Mouse (Mus musculus) c-Kit-positive CD71-positive TER-119-negative erythroid progenitor cells, embryonic 14.5 days (primary cell): ENCODE results near the gene Pah.

Experiments used
- DNase-seq: peaks from one replicate; pipeline ENCODE4 v3.0.0-alpha.2; 2013; ENCODE audit warnings: low read depth

Gene Pah

DNA sequence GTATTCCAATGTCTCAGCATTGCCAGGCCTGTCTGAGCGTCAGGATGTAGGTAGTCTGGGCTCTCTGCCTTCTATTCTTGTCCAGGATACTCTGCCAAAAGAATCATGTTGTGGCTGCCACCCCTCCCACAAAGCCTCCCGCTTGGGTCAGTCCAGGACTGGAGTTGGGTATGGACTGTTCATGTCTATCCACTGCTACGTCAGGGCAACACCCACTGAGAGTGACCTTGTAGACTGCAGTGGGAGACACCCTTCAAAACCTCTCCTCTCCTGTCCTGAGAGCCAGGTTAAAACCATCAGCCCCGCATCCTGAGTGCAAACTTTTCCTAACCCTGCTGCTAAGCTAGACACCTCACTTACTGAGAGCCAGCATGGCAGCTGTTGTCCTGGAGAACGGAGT is at the start of gene Pah:
TSS of gene Pah (plus strand) at position 150 of the 400 bp plus-strand sequence.
- no peak for DNase-seq

DNA sequence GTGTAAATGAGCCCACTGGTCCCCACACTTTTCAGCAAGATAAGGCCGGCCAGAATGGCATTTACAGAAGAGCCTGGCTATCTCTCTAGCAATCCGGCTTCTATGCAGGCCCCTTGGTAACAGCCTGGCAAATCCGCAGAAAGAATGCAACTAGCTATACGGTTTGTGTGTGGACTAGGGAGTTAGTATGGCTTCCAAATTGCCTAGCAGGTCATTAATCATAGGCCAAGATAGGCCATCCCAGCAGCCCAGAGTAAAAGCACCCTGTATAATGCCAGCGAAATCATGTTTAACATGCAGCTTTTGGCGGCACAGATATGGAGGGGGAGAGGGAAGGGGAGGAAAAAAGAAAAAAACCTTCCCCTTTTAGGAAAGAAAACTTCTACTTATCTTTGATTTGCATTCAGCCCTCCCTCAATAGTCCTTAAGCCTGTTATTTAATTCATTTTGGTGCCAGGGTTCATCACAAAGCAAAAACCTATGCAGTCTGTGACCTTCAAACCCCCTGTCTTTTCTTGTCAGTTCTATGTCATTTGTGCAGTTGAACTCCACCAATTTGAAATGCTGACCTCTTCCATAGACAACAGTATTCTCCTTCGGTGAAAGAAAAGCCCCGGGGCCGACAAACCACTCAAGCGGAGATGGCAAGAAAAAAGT is 48.0 kb upstream of the Pah start:
- DNase-seq: no peak

DNA sequence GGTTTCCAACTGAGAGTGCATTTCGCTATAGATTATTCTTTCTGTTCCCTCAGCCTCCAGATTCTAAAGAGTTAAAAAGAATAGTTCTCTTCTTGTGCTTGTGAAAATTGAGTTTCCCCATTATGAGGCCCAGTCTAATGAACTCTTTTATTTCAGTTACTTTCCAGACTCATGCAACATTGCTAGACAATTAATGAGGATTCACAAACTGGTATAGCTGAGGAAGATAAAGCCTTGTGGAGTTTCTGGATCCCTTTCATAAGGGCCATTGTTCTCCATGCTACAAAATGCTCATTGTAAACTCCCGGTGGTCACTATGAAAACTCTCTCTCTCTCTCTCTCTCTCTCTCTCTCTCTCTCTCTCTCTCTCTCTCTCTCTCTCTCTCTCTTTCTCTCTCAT is 46.6 kb upstream of the Pah start:
- no peak for DNase-seq

DNA sequence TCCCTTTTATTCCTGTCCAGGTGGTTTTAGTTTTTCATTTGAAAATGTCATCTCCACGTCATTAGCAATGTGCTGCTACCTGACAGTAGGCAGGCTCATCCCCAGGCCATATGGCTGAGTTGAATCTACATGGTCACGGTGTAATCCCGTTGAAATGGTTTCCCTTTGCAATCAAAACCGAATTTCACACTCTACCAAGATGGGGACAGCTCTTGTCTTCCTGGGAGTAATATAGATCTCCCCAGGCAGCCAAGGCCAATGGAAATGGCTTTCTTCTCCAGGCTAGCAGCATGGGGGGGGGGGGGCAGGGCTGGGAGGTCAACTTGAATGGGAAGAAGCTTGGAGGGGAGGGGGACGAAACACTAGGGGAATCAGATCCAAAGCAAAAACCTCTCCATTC is 43.7 kb upstream of the Pah start:
- DNase-seq: no peak

DNA sequence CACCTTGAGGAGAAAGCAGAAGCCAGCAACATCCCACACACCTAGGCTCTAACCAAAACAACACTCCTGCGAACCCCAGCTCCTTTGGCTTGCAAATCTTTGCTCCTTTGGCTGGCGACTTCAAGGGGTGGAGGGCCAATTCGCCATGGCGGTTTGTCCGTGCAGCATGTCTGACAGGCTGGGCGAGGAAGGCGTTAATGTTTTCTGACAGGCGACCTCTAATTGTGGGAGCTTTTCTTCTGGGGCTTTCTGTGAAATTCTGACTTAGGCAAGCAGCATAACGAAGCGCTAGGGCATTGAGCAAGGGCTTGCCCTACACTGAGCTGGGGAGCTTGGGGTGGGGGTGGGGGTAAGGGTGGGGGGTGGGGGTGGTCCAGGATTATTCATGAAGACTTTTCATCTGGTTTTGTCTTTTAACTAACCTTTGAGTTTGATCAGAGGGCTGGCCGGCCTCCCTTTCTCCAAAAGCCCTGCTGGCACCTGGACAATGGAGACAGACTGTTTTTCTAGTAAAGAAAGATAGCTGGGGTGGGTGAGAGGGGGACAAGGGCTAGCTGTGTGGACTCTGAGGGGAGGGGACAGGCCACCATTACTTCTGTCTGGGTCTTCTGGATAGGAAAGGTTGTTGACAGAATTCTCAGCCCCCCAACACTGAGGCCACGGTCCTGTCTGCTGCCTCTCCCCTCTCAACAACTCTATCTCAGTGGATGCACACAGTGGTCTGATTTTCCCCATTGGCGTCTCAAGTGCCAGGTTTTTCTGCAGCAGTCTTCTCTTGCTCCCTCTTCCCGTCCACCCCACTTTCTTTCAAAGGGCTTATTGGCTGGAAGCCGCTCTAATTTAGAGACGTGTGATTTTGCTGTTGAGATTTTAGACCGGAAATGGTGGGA is 36.5 kb upstream of the Pah start:
- no peak for DNase-seq

DNA sequence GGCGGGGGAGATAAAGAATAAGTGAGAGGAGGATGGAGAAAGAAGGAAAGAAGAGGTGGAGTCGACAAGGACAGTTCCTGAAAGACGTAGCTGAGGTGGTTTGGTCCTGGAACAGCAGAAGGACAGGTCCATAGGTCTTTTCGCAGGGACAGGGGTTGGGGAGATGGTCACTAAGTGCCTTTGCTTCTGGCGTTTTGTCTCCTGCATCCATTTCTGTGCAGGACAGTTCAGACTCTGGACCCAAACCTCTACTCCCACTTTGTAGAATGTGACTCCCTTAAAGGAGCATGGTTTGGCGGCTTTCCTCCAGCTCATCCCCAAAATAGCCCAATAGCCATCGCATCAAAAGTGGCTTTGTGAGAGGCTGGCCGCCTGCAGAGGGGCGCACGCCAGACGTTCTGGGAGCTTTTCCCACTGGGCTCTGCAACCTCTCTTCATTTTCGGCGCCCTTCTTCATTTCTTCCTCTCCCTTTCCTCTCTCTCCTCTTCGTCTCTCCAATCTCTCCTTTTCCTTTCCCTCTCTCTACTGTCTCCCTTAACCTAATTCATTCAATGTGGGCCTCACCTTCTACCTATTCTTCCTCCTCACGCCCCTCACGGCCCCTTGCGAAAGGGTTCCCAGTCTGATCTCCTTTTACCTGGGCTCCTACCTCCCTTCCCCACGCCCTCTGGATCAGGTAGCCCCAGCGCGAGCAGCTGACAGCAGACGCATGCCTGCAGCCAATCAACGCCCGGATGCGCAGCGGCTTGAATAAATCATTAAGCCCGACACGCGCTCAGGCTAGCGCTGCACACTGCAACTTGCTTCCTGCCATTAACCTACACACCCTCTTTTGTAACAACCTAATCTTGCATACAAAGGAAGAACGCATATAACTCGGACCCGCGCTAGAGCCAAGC is 35.6 kb upstream of the Pah start:
- DNase-seq: no peak

DNA sequence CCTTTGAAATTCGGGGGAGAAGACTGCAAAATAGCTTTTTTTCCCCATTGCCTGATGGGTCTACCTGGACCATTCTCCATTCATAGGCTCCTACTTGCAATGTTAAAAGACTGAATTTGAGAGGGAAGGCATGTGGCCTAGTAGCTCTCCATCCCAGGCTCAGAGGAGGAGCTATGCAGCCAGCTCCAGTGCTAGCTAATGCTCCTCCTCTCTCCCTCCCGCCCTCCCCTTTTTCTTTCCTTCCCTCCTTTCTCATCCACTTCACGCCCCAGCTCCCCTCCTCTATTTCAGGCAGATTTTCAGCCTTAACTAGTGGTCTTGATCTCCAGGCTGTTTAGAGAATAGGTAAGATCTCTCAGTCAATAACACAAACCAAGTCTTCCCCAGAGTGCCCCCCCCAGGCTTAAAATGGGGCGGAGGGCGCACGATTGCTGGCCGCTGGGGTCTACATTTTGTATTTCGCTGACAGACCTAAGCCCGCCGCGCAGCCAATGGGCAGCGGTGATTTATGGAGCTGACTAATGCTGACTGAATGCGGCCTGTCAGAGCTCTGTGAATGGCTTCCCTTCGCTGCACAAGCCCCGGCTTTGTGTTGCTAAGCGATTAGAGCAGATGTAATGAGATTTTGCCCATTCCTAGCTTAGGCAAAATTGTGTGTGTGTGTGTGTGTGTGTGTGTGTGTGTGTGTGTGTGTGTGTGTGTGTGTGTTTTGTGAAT is 33.0 kb upstream of the Pah start:
- no peak for DNase-seq

DNA sequence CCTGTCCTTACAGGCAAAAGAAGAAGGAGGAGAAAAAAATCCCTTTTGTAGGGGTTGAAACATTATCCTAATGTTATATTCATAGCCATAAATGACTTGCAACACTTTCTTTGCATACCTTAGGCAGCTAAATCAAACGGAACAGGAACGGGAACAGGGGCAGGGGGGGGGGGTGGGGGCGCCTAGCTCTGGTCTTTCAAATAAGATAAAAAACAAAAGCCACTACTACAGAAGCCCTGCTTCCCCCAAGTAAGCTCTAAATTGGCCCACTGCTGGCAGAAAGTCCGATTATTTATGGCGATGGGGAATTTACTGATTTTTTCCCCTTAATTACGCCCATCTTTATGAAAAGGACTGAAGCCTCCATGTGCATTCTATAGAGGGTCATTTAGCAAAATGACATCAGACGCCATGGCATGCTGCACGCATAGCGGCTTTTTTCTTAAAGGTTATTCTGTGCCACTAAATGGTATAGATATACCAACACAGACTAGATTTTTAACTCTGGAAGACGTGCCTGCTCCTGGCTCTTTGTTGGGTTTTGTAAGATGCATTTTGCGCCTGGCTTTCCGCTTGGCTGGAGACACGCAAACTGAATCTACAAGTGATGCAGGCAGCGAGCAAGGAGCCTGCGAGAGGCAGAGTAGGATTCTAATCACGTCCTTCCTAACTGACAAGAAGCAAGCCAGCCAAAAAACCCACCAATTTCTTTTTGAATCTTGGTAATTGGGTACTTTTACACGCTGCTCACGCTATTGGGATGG is 32.2 kb upstream of the Pah start:
- no peak for DNase-seq

DNA sequence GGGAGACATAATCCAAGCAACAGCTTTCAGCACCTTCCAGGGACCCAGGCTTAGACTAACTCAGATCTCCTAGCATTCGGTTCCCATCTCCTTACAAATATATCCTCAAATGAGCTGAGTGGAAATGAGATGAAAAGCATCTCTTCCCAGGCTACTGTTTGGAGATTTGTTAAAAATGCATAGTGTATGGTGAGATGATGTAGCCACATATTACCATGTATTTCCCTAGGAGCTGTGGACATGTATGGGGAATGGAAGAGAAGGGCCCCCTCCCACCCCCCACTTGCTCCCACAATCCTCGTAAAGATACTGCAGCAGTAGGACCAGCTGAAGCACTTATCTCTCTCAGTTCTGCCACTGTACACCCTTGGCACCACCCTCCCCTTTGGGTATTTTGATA is 31.3 kb upstream of the Pah start:
- DNase-seq: no peak

DNA sequence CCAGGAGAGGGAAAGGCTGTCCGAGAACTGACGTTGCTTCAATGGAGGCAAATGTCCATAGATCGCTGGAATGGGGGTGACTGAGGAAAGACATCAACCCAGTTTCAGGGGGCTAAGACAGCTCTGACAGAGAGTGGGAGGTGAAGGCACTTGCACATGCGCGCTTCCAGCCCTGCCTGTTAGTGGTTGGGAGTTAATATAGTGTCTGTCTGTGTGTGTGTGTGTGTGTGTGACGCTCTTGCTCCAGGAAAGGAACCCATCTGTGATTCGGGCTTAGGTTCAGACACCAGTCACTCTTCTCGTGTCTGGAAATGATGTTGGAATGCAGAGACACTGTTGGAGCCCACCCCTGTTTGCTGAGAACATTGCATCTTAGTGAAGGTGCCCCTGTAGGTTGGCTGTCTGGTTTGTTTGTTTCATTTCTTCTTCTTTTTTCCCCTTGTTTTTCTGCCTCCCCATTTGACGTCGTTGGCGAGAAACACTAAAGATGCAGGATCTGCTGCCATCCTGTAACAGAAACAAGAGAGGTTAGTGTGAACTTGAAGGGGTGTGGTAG is 30.0 kb upstream of the Pah start:
- DNase-seq: no peak

DNA sequence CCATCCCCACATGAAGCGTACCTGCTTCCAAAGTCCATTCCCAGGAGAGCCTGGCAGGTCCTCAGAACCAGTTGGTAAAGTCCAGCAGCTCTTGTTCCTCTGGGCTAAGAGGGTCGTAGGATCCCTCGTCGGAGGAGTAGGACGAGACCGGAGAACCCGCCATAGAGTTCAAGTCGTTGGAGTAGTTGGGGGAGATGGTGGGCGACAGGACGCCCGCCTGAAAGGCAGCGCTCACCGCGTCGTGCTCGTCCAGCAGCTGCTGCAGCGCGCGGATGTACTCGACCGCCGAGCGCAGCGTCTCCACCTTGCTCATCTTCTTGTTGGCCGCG is 29.3 kb upstream of the Pah start:
- DNase-seq: no peak

DNA sequence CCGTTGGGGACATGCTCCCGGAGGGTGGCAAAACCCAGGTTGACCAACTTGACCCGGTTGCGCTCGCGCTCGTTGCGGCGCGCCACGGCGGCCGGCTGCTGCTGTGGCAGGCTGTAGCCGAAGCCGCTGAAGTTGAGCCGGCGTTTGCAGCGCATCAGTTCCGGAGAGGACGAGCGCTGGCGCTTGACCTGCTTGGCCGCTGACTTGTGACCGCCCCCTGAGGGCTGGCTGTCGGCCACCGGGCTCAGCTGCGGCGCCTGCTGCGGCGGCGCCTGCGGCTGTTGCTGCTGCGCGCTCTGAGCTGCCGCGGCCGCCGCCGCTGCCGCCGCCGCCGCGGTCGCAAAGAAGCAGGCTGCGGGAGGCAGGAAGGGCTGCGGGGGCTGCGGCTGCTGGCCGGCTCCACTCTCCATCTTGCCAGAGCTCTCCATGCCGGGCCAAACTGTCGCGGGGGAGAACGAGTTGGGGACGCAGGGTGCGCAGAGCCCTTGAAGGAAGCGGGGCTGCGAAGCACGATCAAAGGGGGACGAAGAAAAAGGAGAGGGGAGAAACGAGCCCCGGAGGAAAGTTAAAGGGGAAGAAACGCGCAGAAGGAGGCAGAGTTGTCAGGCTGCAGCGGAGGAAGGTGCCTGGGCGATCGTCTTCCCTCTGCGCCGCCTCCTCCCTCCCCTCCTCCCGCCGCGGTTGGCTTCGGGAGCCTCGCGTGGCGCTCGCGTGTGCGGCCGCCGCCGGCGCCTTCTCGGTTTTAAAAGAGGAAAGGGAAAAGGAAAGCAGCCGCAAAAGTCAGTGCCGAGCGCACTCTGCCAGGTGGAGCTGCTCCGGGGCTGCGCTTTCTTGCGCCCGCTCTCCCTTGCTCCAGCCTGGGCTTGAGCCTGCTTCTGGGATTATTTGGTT is 28.7 kb upstream of the Pah start:
- DNase-seq: no peak

DNA sequence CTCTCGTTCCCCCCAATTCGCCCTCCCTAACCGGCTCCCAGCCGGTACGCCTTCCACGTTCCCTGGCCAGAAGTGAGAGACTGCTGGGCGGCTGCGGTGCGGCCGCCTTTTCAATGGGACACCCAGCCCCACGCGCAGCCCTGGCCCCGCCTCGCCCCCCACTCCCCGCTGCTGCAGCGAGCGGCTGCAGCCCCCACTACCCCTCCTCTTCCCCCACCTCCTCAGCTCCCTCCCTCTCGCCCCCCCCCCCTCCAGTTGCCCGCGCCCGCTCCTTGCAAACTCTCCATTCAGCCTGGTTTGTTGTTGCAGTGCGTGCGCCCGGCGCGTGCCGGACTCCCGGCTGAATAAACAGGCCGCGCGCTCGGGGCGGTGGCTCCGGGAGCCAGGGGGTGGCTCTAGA is 28.0 kb upstream of the Pah start, which contains the start of gene Ascl1:
TSS of gene Ascl1 (minus strand) at position 85 of the 400 bp plus-strand sequence.
- no peak for DNase-seq

DNA sequence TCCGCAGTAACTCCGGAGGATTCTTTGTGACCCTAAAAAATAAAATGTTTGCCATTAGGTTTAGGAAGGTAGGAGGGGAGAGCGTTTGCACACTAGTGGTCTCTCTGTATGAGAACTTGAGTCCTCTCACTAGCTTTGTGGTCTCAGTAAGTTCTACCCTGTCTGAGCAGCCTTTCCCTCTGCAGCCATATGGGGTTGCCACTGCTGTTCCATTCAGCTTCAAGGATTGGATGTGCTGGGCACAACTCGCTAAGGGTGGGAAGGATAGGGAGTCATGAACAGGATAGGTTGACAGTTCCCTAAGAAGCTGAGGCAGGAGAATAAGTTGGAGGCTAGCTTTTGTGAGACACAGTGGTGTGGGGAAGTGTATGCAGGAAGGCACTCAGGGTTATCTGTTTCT is 27.4 kb upstream of the Pah start:
- DNase-seq: no peak

DNA sequence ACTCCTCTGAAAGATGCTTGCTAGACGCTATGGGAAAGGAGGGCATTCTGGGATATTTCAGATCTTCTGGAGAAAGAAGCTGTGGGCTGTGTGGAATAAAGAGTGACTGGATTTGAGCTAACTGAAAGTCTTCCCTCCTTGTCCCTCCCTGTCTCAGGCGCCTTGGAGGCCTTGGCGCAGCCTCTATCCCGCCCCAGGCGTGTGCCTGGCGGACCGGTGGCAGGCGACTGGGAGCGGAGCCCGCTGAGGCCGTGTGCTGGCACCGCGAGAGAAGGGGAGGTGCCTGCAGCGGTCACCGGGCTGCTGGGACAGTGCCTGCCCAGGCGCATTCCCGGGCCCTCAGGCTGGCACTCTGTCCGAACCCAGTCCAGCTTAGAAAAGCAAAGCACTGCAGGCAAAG is 27.0 kb upstream of the Pah start:
- DNase-seq: no peak

DNA sequence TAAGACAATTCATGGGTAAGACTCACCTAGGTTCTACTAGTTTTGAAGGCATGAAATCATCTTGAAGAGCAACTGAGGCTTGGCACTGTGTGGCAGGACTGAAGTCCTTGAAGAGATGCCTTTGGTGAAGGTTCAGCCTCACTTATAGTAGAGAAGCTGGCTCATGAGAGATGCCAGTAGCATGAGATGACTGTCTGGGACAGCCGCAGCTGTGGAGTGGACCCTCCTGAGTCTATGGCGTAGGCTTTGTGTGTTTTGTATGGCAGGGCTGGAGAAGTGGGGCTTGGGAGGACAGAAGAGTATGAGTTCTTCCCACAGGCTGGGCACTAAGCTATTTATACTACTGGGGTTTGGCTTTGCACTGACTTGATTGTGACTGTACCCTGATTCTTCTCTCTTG is 24.5 kb upstream of the Pah start:
- no peak for DNase-seq

DNA sequence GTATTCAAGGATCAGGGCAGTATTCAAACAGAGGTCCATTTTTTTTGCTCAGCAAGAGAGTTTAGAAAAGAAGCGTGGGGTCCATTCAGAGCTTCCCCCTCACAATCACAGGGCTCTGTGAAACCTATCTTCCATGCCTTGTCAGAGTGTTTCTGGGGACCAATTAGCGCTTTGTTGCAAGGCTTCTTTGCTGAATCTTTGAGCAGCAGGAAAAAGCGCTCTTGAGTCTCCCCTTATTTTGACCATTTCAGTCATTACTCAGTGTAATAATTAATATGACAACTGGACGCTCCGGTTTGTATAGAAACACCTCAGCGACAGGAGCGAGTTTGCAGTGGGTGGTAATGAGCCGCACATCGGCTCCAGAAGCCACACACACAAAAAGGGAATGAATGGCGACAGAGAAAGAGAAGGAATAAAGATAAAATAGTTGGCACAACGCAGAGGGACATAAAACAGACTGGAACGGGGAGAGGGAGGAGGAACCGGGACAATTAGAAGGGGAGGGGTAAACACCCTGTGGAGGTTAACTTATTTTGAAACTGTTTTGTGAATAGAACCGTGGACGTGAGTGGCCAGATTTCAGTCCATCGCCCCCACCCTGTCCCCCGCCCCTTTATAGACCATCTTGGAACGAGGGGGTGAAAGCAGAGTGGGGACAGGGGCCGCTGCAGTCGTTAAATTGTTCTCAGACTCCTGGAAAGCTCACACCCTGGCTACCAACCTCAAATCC is 20.5 kb upstream of the Pah start:
- no peak for DNase-seq

DNA sequence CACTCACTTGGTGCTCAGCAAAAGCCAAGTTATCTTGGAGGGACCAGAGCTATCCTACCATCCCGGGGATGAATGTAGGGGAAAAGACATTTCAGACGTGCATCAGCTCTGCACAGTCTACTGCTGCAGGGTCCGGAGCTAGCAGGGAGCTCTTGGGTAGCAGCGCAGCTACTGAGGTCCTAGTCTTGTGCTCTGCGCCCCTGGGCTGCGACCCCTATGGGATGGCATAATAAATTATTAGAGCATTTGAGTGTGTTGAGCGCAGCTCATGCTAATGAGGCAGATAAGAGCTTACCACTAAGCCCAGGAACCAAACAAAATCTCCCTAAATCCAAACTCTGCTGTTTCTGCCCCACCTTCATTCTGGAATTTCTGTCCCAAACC is 19.9 kb upstream of the Pah start:
- no peak for DNase-seq

DNA sequence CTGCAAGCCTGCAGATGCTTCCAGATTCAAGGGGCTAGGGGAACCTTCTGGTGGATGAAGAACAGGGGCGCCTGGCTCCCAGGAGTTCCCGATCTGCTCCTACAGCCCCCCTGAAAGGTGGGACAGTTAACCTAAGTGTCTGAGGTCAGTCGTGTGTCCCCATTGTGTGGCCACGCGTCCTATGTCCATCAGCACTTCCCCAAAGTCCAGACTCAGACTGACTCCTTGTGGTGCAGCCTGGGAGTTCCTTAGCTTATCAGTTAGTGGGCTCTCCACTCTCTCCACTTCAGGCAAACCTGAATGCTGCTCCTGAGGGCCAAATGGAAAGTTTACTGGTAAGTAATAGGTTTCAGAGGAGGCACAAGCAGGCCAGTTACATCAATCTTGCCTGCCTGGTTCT is 19.3 kb upstream of the Pah start:
- no peak for DNase-seq
